Mouse (Mus musculus): ENCODE data around the gene Mrgprd.

- TF ChIP-seq TAL1 (IDR thresholded peaks at IDR 0.05; ENCODE audit: low read length) (no peak), GATA1 (IDR thresholded peaks at IDR 0.05; ENCODE audit: low read length) (no peak)
Observed at GRCm38 (mm10) chr7:145281396-145281795, 33.2 kb upstream of the Mrgprd start.

Measured in erythroblast, embryonic 14.5 days (primary cell).